Mouse (Mus musculus) brown adipose tissue, adult 24 weeks (tissue): Measurements from ENCODE around the gene Grm8. TPM values are rescaled to one million over a fixed set of nuclear protein-coding genes. Genes with fewer than 3 reads are reported as not detected.

Source experiments
- H3K27ac ChIP-seq: fragments of 200-500 bp; replicated peaks from 2 replicates; pipeline ENCODE4 v1.5.1; 2012; ENCODE audit warnings: low read depth, mild to moderate bottlenecking, low read length
- H3K4me1 ChIP-seq: fragments of 200-500 bp; 2 replicates; pipeline ENCODE4 v1.6.1; 2012; ENCODE audit warnings: low read length, mixed read lengths; ENCODE audit not compliant: control insufficient read depth, insufficient read depth, insufficient read length
- H3K4me3 ChIP-seq: fragments of 200-500 bp; 2 replicates; pipeline ENCODE4 v1.5.1; 2012; ENCODE audit warnings: low read depth, mild to moderate bottlenecking, low read length, moderate library complexity; ENCODE audit not compliant: insufficient read depth
- polyA plus RNA-seq: library from polyadenylated mRNA; stranded (reverse); fragments of >200 nt; gene quantifications from 2 replicates; pipeline ENCODE4 v1.2.4, GENCODE M21; 2012; ENCODE audit not compliant: missing spikeins, insufficient read depth, insufficient read length

Grm8 gene
- polyA plus RNA-seq = not detected in 2 replicates

GRCm38 (mm10) chr6:28135001-28135401, at the start of gene Grm8:
Grm8 (minus strand) TSS chr6:28135178.
- Histone ChIP-seq H3K4me1 (no peaks in the 10 kb centered on the region), H3K27ac (no peak within 1 kb of the TSS), H3K4me3 (peak within 1 kb of the TSS; percentile 49)

GRCm38 (mm10) chr6:28169851-28170539, 35.0 kb upstream of the Grm8 start:
- no peak overlapping the region for H3K4me3 ChIP-seq
- no peak overlapping the region for H3K27ac ChIP-seq
- no peaks in the 10 kb centered on the region for H3K4me1 ChIP-seq

GRCm38 (mm10) chr6:28160399-28160798, 25.4 kb upstream of the Grm8 start:
- no peak overlapping the region for H3K27ac ChIP-seq
- H3K4me1 ChIP-seq = no peaks in the 10 kb centered on the region
- H3K4me3 ChIP-seq = no peak overlapping the region

GRCm38 (mm10) chr6:28146445-28146844, 11.5 kb upstream of the Grm8 start:
- H3K4me1 ChIP-seq = no peaks in the 10 kb centered on the region
- H3K27ac ChIP-seq = no peak overlapping the region
- H3K4me3 ChIP-seq = no peak overlapping the region

- Histone ChIP-seq H3K4me1 (no peaks in the 10 kb centered on the region), H3K27ac (no peak overlapping the region), H3K4me3 (no peak overlapping the region)
Measured at GRCm38 (mm10) chr6:28142332-28142731, 7.4 kb upstream of the Grm8 start.

- H3K27ac ChIP-seq = no peak overlapping the region
- H3K4me3 ChIP-seq = peak overlapping the region; percentile 49
- H3K4me1 ChIP-seq = no peaks in the 10 kb centered on the region
Measured at GRCm38 (mm10) chr6:28135411-28136233, 644 bp upstream of the Grm8 start.

- no peak overlapping the region for H3K27ac ChIP-seq
- peak overlapping the region; percentile 49 for H3K4me3 ChIP-seq
- no peaks in the 10 kb centered on the region for H3K4me1 ChIP-seq
Measured at GRCm38 (mm10) chr6:28134251-28134801, 652 bp downstream of the Grm8 start.

- Histone ChIP-seq H3K27ac (no peak overlapping the region), H3K4me3 (no peak overlapping the region), H3K4me1 (no peaks in the 10 kb centered on the region)
Measured at GRCm38 (mm10) chr6:28133206-28134063, 1.5 kb downstream of the Grm8 start.

- Histone ChIP-seq H3K27ac (no peak overlapping the region), H3K4me1 (no peaks in the 10 kb centered on the region), H3K4me3 (no peak overlapping the region)
Measured at GRCm38 (mm10) chr6:28132056-28132455, 2.9 kb downstream of the Grm8 start.

GRCm38 (mm10) chr6:28128871-28129270, 6.1 kb downstream of the Grm8 start:
- Histone ChIP-seq H3K27ac (no peak overlapping the region), H3K4me1 (no peaks in the 10 kb centered on the region), H3K4me3 (no peak overlapping the region)

GRCm38 (mm10) chr6:28115519-28115918, 19.5 kb downstream of the Grm8 start:
- H3K27ac ChIP-seq = no peak overlapping the region
- no peaks in the 10 kb centered on the region for H3K4me1 ChIP-seq
- H3K4me3 ChIP-seq = no peak overlapping the region

GRCm38 (mm10) chr6:28114916-28115315, 20.1 kb downstream of the Grm8 start:
- Histone ChIP-seq H3K4me1 (no peaks in the 10 kb centered on the region), H3K27ac (no peak overlapping the region), H3K4me3 (no peak overlapping the region)

- H3K4me3 ChIP-seq = no peak overlapping the region
- no peaks in the 10 kb centered on the region for H3K4me1 ChIP-seq
- no peak overlapping the region for H3K27ac ChIP-seq
Measured at GRCm38 (mm10) chr6:28111551-28111950, 23.4 kb downstream of the Grm8 start.

GRCm38 (mm10) chr6:28102608-28103316, 32.2 kb downstream of the Grm8 start:
- no peak overlapping the region for H3K27ac ChIP-seq
- no peak overlapping the region for H3K4me3 ChIP-seq
- no peaks in the 10 kb centered on the region for H3K4me1 ChIP-seq
